Mouse (Mus musculus): ENCODE data around the gene Gm8773. TPM values are rescaled to one million over a fixed set of nuclear protein-coding genes. Genes with fewer than 3 reads are reported as not detected.

Gm8773 gene
- under 1 TPM in 1 of 2 experiments, not detected in 1; 0.39 TPM for total RNA-seq (2021)
- long read RNA-seq, experiment 1, result 0 reads
- long read RNA-seq, experiment 2, result 0 reads

DNA sequence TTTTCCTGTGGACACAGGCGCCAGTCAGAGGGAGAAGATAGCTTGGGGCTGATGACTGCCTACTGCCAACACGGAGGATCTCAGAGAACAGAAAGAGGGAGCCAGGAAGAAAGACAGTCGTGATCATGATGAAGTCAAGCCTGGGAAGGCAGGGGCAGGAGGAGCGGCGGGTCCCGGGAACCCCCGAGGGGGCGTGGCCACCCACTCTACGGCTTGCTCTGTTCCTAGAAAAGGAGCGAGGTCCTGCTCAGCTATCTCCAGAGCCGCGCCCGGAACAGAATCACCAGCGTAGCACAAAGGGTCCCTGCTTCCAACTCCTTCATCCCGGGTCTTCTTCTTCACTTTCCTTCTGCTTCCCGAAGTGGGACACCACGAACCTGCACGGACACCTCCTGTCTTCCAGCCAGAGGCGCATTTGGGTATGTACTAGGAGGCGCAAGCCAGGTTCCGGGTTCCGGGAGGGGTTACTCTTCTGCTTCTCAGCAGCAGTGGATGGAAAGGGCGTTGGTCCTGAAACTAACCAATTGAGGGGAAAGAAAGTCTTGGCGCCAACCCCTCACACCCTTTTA is at the start of gene Gm8773:
TSS of gene Gm8773 (plus strand) at position 51 of the 569 bp plus-strand sequence.
- DNase-seq (ENCODE audit: low spot score in 2 of 2), result no peak

DNA sequence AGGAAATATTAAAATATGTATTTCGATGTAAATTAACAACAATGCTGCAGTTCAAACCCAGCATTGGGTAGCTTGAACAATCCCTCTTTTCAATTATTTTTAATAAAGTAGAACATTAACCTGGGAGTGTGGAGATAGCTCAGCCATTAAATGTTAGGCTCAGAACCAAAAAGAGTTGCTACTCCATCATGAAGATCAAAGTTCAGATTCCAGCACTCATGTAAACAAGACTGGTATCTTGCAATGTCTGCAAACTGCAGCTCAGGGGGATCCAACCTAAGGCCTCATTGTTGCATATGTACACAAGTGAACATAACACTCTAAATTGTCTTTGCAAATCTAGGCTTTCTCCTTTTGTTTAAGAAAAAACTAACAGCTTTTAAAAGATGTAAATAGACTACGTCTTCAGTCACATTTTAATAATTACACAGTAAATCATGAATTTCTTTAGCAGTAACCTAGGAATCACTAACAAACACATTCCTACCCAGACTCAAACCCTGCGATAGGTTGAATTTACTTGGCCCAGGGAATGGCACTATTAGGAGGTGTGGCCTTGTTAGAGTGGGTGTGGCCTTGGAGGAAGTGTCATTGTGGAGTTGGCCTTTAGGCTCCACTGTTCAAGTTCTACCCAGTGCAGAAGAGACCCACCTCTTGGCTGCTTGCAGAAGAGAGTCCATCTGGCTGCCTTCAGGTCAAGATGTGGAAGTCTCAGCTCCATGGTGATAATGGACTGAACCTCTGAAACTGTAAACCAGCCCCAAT is 39.8 kb upstream of the Gm8773 start:
- no peak for DNase-seq (ENCODE audit: low spot score in 2 of 2)

DNA sequence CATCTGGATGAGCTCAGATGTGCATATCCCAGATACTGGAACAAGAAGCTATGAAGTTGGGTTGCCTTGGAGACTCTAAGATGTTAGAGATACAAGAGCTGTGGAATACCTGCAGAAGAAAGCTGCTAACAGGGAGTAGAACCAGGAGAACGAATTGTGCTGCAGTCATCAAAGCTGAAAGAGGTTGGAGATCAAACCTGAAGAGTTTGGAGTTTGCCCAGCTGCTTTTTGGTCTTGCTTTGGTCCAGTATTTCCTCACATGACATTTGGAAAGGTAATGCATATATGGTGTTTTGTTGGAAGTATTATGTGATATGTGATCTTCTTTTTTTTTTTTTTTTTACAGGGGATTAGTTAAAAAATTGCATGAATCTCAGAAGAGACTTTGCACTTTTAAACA is 37.5 kb upstream of the Gm8773 start:
- DNase-seq (ENCODE audit: low spot score in 2 of 2), result no peak

DNA sequence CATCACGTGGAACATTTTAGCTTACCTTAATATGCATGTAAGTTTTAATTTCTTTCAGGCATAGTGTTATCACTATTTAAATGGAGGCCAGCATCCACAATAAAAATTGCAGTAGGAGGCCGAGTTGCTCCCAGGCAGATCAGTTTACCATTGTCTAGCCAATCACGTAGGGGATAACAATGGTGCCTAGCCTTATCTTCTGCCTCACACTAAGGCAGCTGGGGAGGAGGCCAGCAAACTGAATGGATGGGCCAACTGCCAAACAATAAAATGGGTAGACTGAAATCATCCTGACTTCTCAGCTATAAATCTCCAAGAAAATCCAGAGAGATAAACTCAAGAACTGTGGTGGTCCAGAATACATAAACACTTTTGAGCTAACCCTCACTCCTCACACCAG is 33.8 kb upstream of the Gm8773 start:
- DNase-seq (ENCODE audit: low spot score in 2 of 2), result no peak

DNA sequence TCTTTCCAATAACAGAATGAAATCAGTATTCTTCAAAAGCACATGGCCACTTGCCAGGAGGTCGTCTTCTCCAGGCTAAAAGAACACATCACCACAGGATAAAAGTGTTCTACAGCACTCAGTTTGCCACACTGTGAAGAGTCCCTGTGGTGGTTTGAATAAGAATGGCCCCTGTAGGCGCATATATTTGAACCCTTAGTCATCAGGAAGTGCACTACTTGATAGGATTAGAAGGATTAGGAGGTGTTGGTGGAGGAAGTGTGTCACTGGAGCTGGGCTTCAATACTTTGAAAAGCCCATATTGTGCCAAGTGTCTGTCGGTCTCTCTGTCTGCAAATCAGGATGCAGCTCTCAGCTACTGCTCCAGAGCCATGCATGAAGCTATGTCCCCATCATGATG is 33.2 kb upstream of the Gm8773 start:
- DNase-seq (ENCODE audit: low spot score in 2 of 2), result no peak

DNA sequence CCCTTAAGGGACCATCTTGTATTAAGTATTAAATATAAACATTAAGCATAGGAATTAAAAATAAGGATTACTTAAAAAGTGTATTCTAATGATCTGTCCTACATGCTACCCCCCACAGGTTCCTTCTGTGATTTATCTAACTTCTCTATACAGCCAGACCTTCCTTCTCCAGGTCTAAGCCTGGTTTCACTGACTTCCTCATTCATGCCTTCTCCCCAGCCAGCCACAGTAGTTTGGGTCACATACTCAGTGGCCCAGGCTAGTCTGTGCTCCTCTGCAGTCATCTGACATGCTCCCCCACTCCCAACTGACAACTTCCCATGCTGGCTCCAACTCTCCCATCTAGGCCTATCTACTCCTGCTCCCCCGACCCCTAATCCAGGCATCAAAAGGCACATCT is 22.5 kb upstream of the Gm8773 start:
- no peak for DNase-seq (ENCODE audit: low spot score in 2 of 2)

DNA sequence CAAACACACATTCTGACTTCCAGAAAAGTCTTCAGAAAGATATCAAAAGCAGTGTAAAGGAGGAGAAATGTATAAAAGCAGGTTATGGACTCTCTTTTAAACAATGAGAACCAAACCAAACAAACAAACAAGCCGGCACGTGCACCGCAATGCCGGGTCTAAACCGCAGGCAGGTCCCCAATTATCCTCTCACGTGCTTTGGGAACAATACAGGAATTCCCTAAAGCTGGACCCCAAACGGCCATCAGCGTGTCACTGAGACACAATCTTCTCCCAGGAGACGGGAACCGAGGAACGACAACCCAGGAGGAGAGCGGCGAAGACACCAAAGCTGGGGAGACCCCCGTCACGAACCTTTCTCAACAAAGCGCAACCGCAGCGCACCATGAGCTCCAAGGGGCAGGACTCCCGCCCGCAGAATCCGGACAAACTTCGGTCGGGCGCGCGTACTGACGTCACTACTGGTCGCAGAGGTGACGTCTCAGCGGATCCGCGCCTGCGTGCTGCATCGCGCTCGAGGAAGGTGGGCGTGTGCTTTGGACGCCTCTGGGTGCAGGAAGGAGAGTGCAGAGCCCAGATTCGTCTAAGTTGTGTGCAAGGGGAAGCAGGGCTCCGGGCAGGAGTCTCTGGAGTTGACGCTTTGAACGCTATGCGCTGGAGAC is 14.4 kb upstream of the Gm8773 start, which contains the start of gene Gtpbp10:
TSS of gene Gtpbp10 (minus strand) at position 460 of the 662 bp plus-strand sequence.
- DNase-seq (ENCODE audit: low spot score in 2 of 2), result peak; percentile 88 to 90

DNA sequence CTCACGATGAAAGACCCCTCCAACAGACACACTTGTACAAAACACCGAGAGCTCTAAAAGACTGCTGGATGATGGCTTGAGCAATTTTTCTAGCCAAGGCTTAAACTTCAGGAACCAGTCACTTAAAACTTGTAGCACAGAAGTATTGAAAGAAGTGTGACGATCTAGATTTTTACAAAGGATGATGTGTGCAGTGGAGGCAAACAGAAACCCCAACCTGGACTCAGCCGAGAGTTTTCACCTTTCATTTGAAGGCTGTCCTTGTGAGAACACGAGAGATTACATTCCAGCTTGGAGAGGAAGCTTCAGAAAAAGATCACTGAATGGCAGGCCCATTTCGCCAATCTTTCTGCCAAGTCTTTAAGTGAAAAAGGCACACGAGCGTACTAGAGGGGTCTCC is 13.8 kb upstream of the Gm8773 start:
- DNase-seq (ENCODE audit: low spot score in 2 of 2), result no peak

DNA sequence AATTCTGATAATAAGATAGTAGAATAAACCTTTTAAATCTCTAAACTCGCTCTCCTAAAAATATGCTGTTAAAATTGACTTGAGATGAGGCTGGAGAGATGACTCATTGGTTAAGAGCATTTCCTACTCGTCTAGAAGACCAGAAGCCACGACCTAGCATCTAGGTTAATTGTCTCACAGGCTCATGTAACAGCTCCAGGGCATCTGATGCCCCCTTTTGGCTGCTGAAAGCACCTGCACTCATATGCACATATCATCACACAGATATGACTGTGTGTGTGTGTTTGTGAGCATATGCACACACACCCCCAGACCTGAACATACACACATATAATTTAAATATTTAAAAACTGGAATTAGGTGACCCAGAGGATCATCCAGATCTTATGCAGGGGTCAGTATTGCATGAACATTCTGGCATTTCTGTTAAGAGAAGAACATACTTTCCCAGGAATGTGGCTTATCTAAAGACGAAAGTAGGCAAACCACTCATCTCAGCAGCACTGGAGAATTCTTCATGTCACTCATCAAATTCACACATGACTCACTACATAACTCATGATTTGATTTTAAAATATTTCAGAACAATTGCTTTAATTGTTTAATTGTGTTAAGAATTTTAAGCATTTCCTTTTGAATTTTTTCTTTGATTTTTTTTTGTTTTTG is 12.4 kb upstream of the Gm8773 start:
- DNase-seq (ENCODE audit: low spot score in 2 of 2), result no peak

DNA sequence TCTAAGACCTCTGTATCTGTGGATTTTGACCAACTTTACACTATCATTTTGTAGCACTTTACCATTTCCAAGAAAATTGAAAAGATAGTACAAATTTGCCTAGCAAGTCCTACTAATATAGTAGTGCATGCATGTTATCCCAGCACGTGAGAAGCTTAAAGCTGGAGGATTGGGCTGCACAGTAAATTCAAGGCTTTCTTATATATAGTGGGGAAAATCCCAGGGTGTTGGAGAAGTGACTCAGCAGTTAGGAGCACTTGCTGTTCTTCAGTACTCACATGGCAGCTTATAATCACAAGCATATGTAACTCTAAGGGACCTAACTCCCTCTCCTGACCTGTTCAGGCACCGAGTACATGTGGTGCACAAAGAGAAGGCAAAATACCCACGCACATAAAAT is 11.2 kb upstream of the Gm8773 start:
- no peak for DNase-seq (ENCODE audit: low spot score in 2 of 2)

DNA sequence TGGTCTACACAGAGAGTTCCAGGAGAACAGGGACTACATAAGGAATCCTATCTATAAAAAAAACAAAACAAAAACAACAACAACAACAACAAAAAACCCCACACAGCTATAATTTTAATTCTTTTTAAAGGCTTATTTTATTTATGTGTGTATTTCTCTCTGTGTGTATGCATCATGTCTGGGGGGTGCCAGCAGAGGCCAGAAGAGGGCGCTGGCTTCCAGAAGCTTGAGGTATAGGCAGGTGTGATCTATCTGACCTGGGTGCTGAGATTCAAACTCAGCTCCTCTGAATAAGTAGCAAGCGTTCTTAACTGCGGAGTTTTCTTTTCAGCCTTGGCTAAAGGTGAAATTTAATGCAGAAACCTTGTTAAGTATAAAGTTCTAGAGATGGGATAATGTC is 14.1 kb downstream of the Gm8773 start:
- DNase-seq (ENCODE audit: low spot score in 2 of 2), result no peak

DNA sequence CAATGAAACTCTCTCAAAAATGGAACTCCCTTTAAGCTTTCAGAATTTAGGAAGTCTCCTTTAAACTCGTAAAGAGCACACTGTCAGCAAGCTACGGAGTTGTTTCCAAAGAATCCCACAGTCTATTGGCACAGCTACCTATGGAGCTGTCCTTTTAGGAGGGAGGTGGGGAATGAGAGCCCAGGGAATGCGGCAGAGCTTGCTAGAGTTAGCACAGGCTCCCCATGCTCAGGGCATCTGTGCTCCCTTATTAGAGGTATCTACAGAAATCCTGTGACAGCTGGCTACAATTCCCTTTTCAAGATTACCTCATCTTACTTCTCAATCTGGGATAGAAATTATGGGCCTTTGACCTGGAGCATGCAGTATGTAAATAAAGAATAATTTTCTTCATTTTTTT is 36.9 kb downstream of the Gm8773 start:
- no peak for DNase-seq (ENCODE audit: low spot score in 2 of 2)

DNA sequence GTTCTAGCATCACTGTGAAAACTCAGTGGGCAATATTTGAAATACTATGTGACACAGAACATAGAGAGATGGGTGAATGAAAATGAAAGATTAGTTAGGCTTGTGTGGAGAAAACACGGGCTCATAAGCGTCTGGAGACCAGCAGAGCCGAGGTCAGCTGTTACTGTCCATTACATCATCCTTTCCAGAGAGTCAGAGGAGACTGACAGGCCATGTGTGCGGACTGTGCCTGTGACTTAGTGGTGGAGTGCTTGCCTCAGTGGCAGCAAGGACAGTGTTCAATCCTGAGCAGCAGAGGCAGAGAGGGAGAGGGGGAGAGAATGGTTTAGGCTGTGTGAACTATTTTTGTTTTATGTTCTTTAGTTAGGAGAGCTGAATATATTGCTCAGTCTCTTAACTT is 44.7 kb downstream of the Gm8773 start:
- no peak for DNase-seq (ENCODE audit: low spot score in 2 of 2)

DNA sequence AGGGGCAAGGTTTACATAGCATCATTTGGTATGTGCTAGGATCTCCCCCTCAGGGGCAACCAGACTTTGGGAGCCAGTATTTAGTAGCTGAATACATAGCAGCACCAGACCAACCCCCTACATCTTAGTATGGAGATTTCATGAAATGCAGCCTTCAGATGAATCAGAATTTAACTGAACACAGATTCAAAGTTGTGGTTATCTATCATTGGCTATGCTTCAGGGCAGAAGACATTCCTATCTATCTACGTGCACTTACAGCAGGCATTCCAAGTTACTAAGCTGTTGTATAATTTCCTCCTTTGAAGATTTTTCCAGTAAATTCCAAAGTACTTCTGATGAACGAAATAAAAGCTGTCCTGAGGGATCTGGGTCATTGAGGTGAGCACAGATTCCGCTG is 51.9 kb downstream of the Gm8773 start:
- no peak for DNase-seq (ENCODE audit: low spot score in 2 of 2)

Other genes starting within 250 kb of the Gm8773 start
- 10 to 100 TPM; 21.2 to 26.0 TPM for gene Cdk14, start 153.5 kb upstream of the Gm8773 start, total RNA-seq (2021)
- gene 1700015F17Rik, start 94.7 kb upstream of the Gm8773 start, total RNA-seq (2021), result not detected
- gene Cldn12, start 58.8 kb upstream of the Gm8773 start, total RNA-seq (2021), result 10 to 100 TPM; 21.3 to 23.6 TPM
- gene Gtpbp10, start 14.3 kb upstream of the Gm8773 start, total RNA-seq (2021), result 10 to 100 TPM; 22.8 to 23.8 TPM
- 1 to 10 TPM; 6.0 to 7.3 TPM for gene Cfap69, start 90.4 kb downstream of the Gm8773 start, total RNA-seq (2021)
- gene Steap2, start 120.8 kb downstream of the Gm8773 start, total RNA-seq (2021), result 10 to 100 TPM; 21.2 to 26.7 TPM
- gene Steap1, start 175.5 kb downstream of the Gm8773 start, total RNA-seq (2021), result 10 to 100 TPM; 13.2 to 16.7 TPM

Measured in adrenal gland, postnatal 4 days (tissue).